In the genomic region with DNA sequence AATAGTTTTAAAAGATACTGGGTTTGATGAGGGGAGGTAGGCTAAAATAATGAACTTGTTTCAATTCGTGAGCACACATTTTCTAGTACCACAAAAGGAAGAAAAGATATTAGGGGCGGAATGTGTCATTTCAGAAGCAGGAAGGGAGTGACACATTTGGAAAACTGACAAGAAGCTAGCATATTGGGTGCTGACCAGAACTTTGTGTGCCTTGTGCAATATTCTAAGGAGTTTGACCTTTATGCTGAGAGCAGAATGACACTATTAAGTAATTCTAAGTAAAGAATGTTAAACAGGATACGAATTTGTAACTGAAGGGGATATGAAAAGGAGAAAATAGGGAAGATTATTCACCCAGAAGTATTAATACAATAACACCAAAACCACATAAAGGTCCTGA, we compare ENCODE assay signal across 10 mouse cellular contexts. TPM values are rescaled to one million over a fixed set of nuclear protein-coding genes. Genes with fewer than 3 reads are reported as not detected.
DNase-seq lines count a peak whose midpoint lies in the region; ATAC-seq and TF ChIP-seq lines count a peak whose summit lies in the region.
"Had no signal": no experiment of that assay in that cellular context is flagged by ENCODE, and none has a peak within 500 bp of the region (broad histone marks: within the 10 kb centered on the region; RNA-seq: fewer than 3 reads in every experiment).

No protein-coding gene starts in this region.

- TF ChIP-seq CTCF in liver, adult 2 months (IDR thresholded peaks at IDR 0.05; ENCODE audit: low read depth, low read length) = no peak
- TF ChIP-seq CTCF in heart, adult 2 months (IDR thresholded peaks at IDR 0.05) = no peak

- H3K36me3 ChIP-seq in liver, adult 2 months (ENCODE audit: control insufficient read depth, insufficient read depth, low read length) = no peaks in the 10 kb centered on the region
- peaks cover 44% of the 10 kb centered on the region for H3K36me3 ChIP-seq in heart, adult 2 months (ENCODE audit: control insufficient read depth, insufficient read depth, low read length)
- H3K36me3 ChIP-seq: G1E; hindbrain, embryonic 10.5 days; midbrain, embryonic 12.5 days had no signal

- H3K4me1 ChIP-seq in liver, adult 2 months (ENCODE audit: control insufficient read depth, insufficient read depth, low read length) = peaks cover 13% of the 10 kb centered on the region
- H3K4me1 ChIP-seq in heart, adult 2 months (ENCODE audit: control insufficient read depth, insufficient read depth, low read length) = peaks cover 12% of the 10 kb centered on the region
- H3K4me1 ChIP-seq: hindbrain, embryonic 10.5 days; midbrain, embryonic 12.5 days had no signal

- intact Hi-C loops in heart, adult 2 months (cut with DNase I) = loop anchor here (2.0 kb wide), 1 partner anchor 40 kb away; no protein-coding TSS in a partner anchor

- no peaks in the 10 kb centered on the region for H3K79me2 ChIP-seq in liver, adult 2 months (ENCODE audit: control insufficient read depth, insufficient read depth, low read length)
- no peaks in the 10 kb centered on the region; the same call in 1 of the 2 replicates for H3K79me2 ChIP-seq in heart, adult 2 months (replicated peaks; ENCODE audit: control insufficient read depth, insufficient read depth, low read length)

- WGBS in liver, adult 2 months = 8% methylated on average over 3 of the region's 3 CpGs
- 2% methylated on average over 3 of the region's 3 CpGs for WGBS in heart, adult 2 months

- peak overlapping the region; percentile 30; the same call in 1 of the 2 replicates for H3K9ac ChIP-seq in liver, adult 2 months (ENCODE audit: low read depth, low read length)
- peak overlapping the region; percentile 59; the same call in 1 of the 2 replicates for H3K9ac ChIP-seq in heart, adult 2 months (ENCODE audit: low read depth, low read length)
- H3K9ac ChIP-seq: midbrain, embryonic 12.5 days had no signal

- no peak overlapping the region for H3K27ac ChIP-seq in liver, adult 2 months (replicated peaks; ENCODE audit: insufficient read depth, low read depth, low read length)
- peak overlapping the region; percentile 94 for H3K27ac ChIP-seq in heart, adult 2 months
- H3K27ac ChIP-seq: hindbrain, embryonic 10.5 days; midbrain, embryonic 12.5 days had no signal

- no peak for ATAC-seq in erythroid progenitor cell, adult 5-6 weeks (replicated peaks; ENCODE audit: low FRiP score, poor library complexity, severe bottlenecking)

- H3K27me3 ChIP-seq in liver, adult 2 months (ENCODE audit: control insufficient read depth, insufficient read depth, low read length) = no peaks in the 10 kb centered on the region
- H3K27me3 ChIP-seq in heart, adult 2 months (ENCODE audit: control insufficient read depth, insufficient read depth, low read length) = no peaks in the 10 kb centered on the region
- H3K27me3 ChIP-seq: midbrain, embryonic 12.5 days had no signal

- peak; percentile 93 for DNase-seq in liver, adult 2 months (ENCODE audit: extremely low read depth, low read depth, low spot score)
- no peak for DNase-seq in liver
- peak; percentile 43 to 73 for DNase-seq in heart, adult 2 months
- DNase-seq in kidney, postnatal 14 days = peak; percentile 59
- peak; percentile 20 for DNase-seq in testis, postnatal 14 days (ENCODE audit: low spot score)
- DNase-seq in cerebellum, adult 9-10 months = no peak

- TF ChIP-seq POLR2A in liver, adult 2 months (IDR thresholded peaks at IDR 0.05; ENCODE audit: extremely low read depth, insufficient read depth, low read length) = no peak
- TF ChIP-seq POLR2A in heart, adult 2 months (IDR thresholded peaks at IDR 0.05; ENCODE audit: insufficient read depth, low read depth, low read length) = no peak

- H3K4me3 ChIP-seq in liver, adult 2 months (ENCODE audit: insufficient read depth, low read depth, low read length) = peak overlapping the region; percentile 21; the same call in 1 of the 2 replicates
- no peak overlapping the region for H3K4me3 ChIP-seq in heart, adult 2 months
- H3K4me3 ChIP-seq: hindbrain, embryonic 10.5 days; midbrain, embryonic 12.5 days had no signal

- TF ChIP-seq EP300 in heart, adult 2 months (IDR thresholded peaks at IDR 0.05; ENCODE audit: insufficient read depth, low read depth, low read length) = no peak

RNA-seq across cellular contexts. Expression of a gene that starts 12.0 kb away (rescaled TPM):
- total RNA-seq in liver, adult 2 months (2014; rRNA removed) = 62.4 and 73.3 TPM in 2 replicates
- 3.6 and 19.7 TPM in 2 replicates for polyA plus RNA-seq in liver, adult 2 months (2012; rRNA removed)
- 1,000 to 10,000 TPM; 1,665 to 1,999 TPM for total RNA-seq in heart, adult 2 months (2021)
- polyA plus RNA-seq in heart, adult 2 months (2012; rRNA removed) = 341 and 831 TPM in 2 replicates
- 136 and 145 TPM in 2 replicates for total RNA-seq in erythroid progenitor cell, adult 5-6 weeks (2015; ENCODE audit: low replicate concordance)
- total RNA-seq in erythroid progenitor cell, adult 5-6 weeks (2017; ENCODE audit: low replicate concordance) = 172 and 232 TPM in 2 replicates
- polyA plus RNA-seq: G1E had no signal

Comparison
In these comparisons a context has a peak if more than half of its experiments do, and no peak if none do; other contexts are left out.
1. DNase-seq: peak in liver, adult 2 months (single experiment), heart, adult 2 months (2 of 2), kidney, postnatal 14 days (single experiment) and testis, postnatal 14 days (single experiment); none in liver (single experiment) and cerebellum, adult 9-10 months (single experiment).
2. RNA of a gene that starts 12.0 kb away (total RNA-seq): 1,665 to 1,999 TPM in heart, adult 2 months; 136 to 232 TPM in erythroid progenitor cell, adult 5-6 weeks and 62.4 to 73.3 TPM in liver, adult 2 months; every median in the first group is over 4 times any median in the second.